Mouse (Mus musculus) megakaryocyte, embryonic 14.5 days (primary cell): ENCODE results near the gene Mapk10.

ENCODE experiments used
- FLI1 ChIP-seq: IDR thresholded peaks from 2 replicates; pipeline ENCODE4 v1.6.1; 2012; ENCODE audit warnings: low read length, inconsistent platforms, mixed read lengths
- GATA1 ChIP-seq: IDR thresholded peaks from 3 replicates; pipeline ENCODE4 v1.6.1; 2012; ENCODE audit warnings: mixed read lengths, low read length, inconsistent platforms, borderline replicate concordance

DNA sequence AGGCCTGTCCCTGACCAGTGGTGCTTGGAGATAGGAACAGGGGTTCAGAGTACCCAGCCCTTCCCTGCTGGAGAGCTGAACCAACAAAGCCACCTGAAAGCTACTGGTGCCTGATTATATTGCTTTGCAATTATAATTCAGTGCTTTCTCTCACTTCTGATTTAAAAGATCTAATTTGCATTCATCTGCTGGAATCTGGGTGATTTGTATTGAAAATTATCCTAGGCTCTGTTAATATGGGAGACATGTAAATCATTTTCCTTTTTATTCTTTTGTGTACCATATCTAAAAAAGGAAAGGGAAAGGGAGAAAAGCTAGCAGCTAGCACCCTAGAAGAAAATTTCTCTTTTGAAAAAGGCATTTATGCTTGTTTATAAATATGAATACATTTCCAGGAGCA lies 234.6 kb downstream of the Mapk10 start:
- TF ChIP-seq GATA1 (no peak), FLI1 (no peak)
